Comparison of ENCODE assay signal across 12 mouse cellular contexts in genomic region chr16:91223327-91224067, GRCm38 (mm10). TPM values are rescaled to one million over a fixed set of nuclear protein-coding genes. Genes with fewer than 3 reads are reported as not detected.
A peak's percentile ranks its signal among the peaks of the same experiment; 100 is the strongest.
DNase-seq lines count a peak whose midpoint lies in the region; ATAC-seq lines count a peak whose summit lies in the region.
"Had no signal": no experiment of that assay in that cellular context is flagged by ENCODE, and none has a peak within 500 bp of the region (broad histone marks: within the 10 kb centered on the region; RNA-seq: fewer than 3 reads in every experiment).

No protein-coding gene starts in this region.

- H3K9ac ChIP-seq in embryonic facial prominence, embryonic 11.5 days (replicated peaks; ENCODE audit: low read length), result no peak overlapping the region
- no peak overlapping the region for H3K9ac ChIP-seq in hindbrain, embryonic 11.5 days (ENCODE audit: low read depth, low read length)
- no peak overlapping the region for H3K9ac ChIP-seq in midbrain, embryonic 15.5 days

- peak overlapping the region; percentile 10; the same call in 1 of the 2 replicates for H3K4me3 ChIP-seq in embryonic facial prominence, embryonic 11.5 days (ENCODE audit: low read depth, low read length)
- H3K4me3 ChIP-seq in hindbrain, embryonic 11.5 days (ENCODE audit: low read depth, low read length), result no peak overlapping the region
- H3K4me3 ChIP-seq in midbrain, embryonic 15.5 days, result peak overlapping the region; percentile 21

- H3K27me3 ChIP-seq in embryonic facial prominence, embryonic 11.5 days (ENCODE audit: control insufficient read depth, insufficient read depth, low read length), result peaks cover 96% of the 10 kb centered on the region
- peaks cover 100% of the 10 kb centered on the region for H3K27me3 ChIP-seq in hindbrain, embryonic 11.5 days (ENCODE audit: control insufficient read depth, insufficient read depth, low read length)
- peaks cover 86% of the 10 kb centered on the region for H3K27me3 ChIP-seq in midbrain, embryonic 15.5 days (replicated peaks)

- H3K4me1 ChIP-seq in embryonic facial prominence, embryonic 11.5 days (ENCODE audit: control insufficient read depth, insufficient read depth, low read length), result peaks cover 3% of the 10 kb centered on the region; the same call in 1 of the 2 replicates
- H3K4me1 ChIP-seq in hindbrain, embryonic 11.5 days (replicated peaks; ENCODE audit: control insufficient read depth, insufficient read depth, low read length), result peaks cover 12% of the 10 kb centered on the region
- H3K4me1 ChIP-seq in midbrain, embryonic 15.5 days, result peaks cover 55% of the 10 kb centered on the region

- WGBS in embryonic facial prominence, embryonic 11.5 days, result 2% methylated on average over 35 of the region's 35 CpGs
- WGBS in hindbrain, embryonic 11.5 days, result 1% methylated on average over 35 of the region's 35 CpGs
- under 1% methylated on average over 35 of the region's 35 CpGs for WGBS in midbrain, embryonic 15.5 days

- H3K36me3 ChIP-seq in embryonic facial prominence, embryonic 11.5 days (replicated peaks; ENCODE audit: control insufficient read depth, insufficient read depth, low read depth, low read length), result no peaks in the 10 kb centered on the region
- H3K36me3 ChIP-seq in hindbrain, embryonic 11.5 days (ENCODE audit: control insufficient read depth, insufficient read depth, low read length), result no peaks in the 10 kb centered on the region
- H3K36me3 ChIP-seq in midbrain, embryonic 15.5 days (replicated peaks), result no peaks in the 10 kb centered on the region

- DNase-seq in cerebellum, postnatal 10 days, result peak; percentile 29 to 44
- DNase-seq in cerebellum, postnatal 25 days, result no peak
- DNase-seq in embryonic facial prominence, embryonic 11.5 days (ENCODE audit: low spot score), result no peak
- DNase-seq in hindbrain, embryonic 11.5 days (ENCODE audit: low spot score), result peak; percentile 61
- DNase-seq in yolk sac, embryonic 10.5 days (ENCODE audit: low spot score), result no peak
- no peak for DNase-seq in kidney, adult 11 months
- DNase-seq in gastrocnemius, postnatal 10 days, result no peak
- DNase-seq: heart, postnatal 36 days; kidney, postnatal 10 days; lung, postnatal 10 days had no signal

- H3K4me2 ChIP-seq in embryonic facial prominence, embryonic 11.5 days (ENCODE audit: low read depth, low read length), result no peak overlapping the region; the same call in 1 of the 2 replicates
- H3K4me2 ChIP-seq in hindbrain, embryonic 11.5 days (replicated peaks; ENCODE audit: low read depth, low read length), result peak overlapping the region; percentile 19
- peak overlapping the region; percentile 26; the same call in 1 of the 2 replicates for H3K4me2 ChIP-seq in midbrain, embryonic 15.5 days

- no peak overlapping the region for H3K27ac ChIP-seq in embryonic facial prominence, embryonic 11.5 days (replicated peaks; ENCODE audit: low read depth, low read length)
- no peak overlapping the region for H3K27ac ChIP-seq in hindbrain, embryonic 11.5 days (ENCODE audit: low read depth, low read length)
- 0 out of 2 replicates have a peak overlapping the region, but pooled peaks have one; percentile 2 for H3K27ac ChIP-seq in midbrain, embryonic 15.5 days

- ATAC-seq in embryonic facial prominence, embryonic 11.5 days (replicated peaks; ENCODE audit: insufficient number of reproducible peaks, low FRiP score, low TSS enrichment, low read depth), result no peak
- ATAC-seq in hindbrain, embryonic 11.5 days (ENCODE audit: low FRiP score), result no peak
- no peak for ATAC-seq in midbrain, embryonic 15.5 days (replicated peaks)

- H3K9me3 ChIP-seq in embryonic facial prominence, embryonic 11.5 days (replicated peaks; ENCODE audit: control insufficient read depth, low read length), result no peaks in the 10 kb centered on the region
- no peaks in the 10 kb centered on the region for H3K9me3 ChIP-seq in hindbrain, embryonic 11.5 days (ENCODE audit: control insufficient read depth, low read length)
- H3K9me3 ChIP-seq in midbrain, embryonic 15.5 days, result no peaks in the 10 kb centered on the region

RNA-seq across cellular contexts. Expression of gene Olig2, which starts 1.8 kb away (rescaled TPM):
- polyA plus RNA-seq in embryonic facial prominence, embryonic 11.5 days (2014; fragmentation: Nextera tagmentation; extraction: Ambion mirVana), result 2.3 and 2.7 TPM in 2 replicates
- 0.76 and 1.2 TPM in 2 replicates for polyA plus RNA-seq in hindbrain, embryonic 11.5 days (2014; fragmentation: Nextera tagmentation; extraction: Ambion mirVana)
- polyA plus RNA-seq in midbrain, embryonic 15.5 days (2015; fragmentation: Nextera tagmentation; extraction: Ambion mirVana), result 10.4 and 10.7 TPM in 2 replicates
- not detected for total RNA-seq in gastrocnemius, postnatal 10 days (2021)
- total RNA-seq: heart, postnatal 36 days had no signal

RNA-seq across cellular contexts. Expression of gene Olig1, which starts 46.1 kb away (rescaled TPM):
- polyA plus RNA-seq in embryonic facial prominence, embryonic 11.5 days (2014; fragmentation: Nextera tagmentation; extraction: Ambion mirVana), result 2.5 and 2.7 TPM in 2 replicates
- polyA plus RNA-seq in hindbrain, embryonic 11.5 days (2014; fragmentation: Nextera tagmentation; extraction: Ambion mirVana), result 0.40 and 0.84 TPM in 2 replicates
- polyA plus RNA-seq in midbrain, embryonic 15.5 days (2015; fragmentation: Nextera tagmentation; extraction: Ambion mirVana), result 79.2 and 81.5 TPM in 2 replicates
- total RNA-seq in gastrocnemius, postnatal 10 days (2021), result under 1 TPM; 0.28 to 0.38 TPM
- total RNA-seq: heart, postnatal 36 days had no signal
- polyA plus RNA-seq: spleen, adult 2 months had no signal

Comparison
In these comparisons a context has a peak if more than half of its experiments do, and no peak if none do; other contexts are left out.
1. DNase-seq: peak in cerebellum, postnatal 10 days (2 of 2) and hindbrain, embryonic 11.5 days (single experiment); none in cerebellum, postnatal 25 days (0 of 2), embryonic facial prominence, embryonic 11.5 days (single experiment), yolk sac, embryonic 10.5 days (single experiment), kidney, adult 11 months (single experiment) and gastrocnemius, postnatal 10 days (single experiment).
2. RNA of gene Olig1, which starts 46.1 kb away (polyA plus RNA-seq): 79.2 to 81.5 TPM in midbrain, embryonic 15.5 days; 2.5 to 2.7 TPM in embryonic facial prominence, embryonic 11.5 days and 0.40 to 0.84 TPM in hindbrain, embryonic 11.5 days; every median in the first group is over 10 times any median in the second.